Mouse (Mus musculus) midbrain, embryonic 11.5 days (tissue): ENCODE results near the gene Sbk1. TPM values are rescaled to one million over a fixed set of nuclear protein-coding genes. Genes with fewer than 3 reads are reported as not detected.

Source experiments
- ATAC-seq: fragments of 200-750 bp; cut with Nextera tagmentation; 2 replicates; pipeline ENCODE4 v1.8.0; 2017; ENCODE audit warnings: moderate TSS enrichment, moderate library complexity; ENCODE audit not compliant: low FRiP score
- DNase-seq: peaks from one replicate; pipeline ENCODE4 v3.0.0; 2015; ENCODE audit warnings: low spot score; ENCODE audit errors: missing footprints
- H3K27ac ChIP-seq: fragments of 300-500 bp; sonication (generic); 2 replicates; pipeline ENCODE4 v1.5.1; 2014; ENCODE audit warnings: low read depth, low read length
- H3K27me3 ChIP-seq: fragments of 300-500 bp; sonication (generic); 2 replicates; pipeline ENCODE4 v1.6.1; 2014; ENCODE audit warnings: mild to moderate bottlenecking, low read length, moderate library complexity, mixed read lengths; ENCODE audit not compliant: control insufficient read depth, insufficient read depth
- H3K36me3 ChIP-seq: fragments of 300-500 bp; sonication (generic); 2 replicates; pipeline ENCODE4 v1.6.1; 2014; ENCODE audit warnings: mild to moderate bottlenecking, low read length, moderate library complexity, mixed read lengths; ENCODE audit not compliant: control insufficient read depth, insufficient read depth
- H3K4me1 ChIP-seq: fragments of 300-500 bp; sonication (generic); 2 replicates; pipeline ENCODE4 v1.6.1; 2014; ENCODE audit warnings: low read length; ENCODE audit not compliant: control insufficient read depth, insufficient read depth
- H3K4me2 ChIP-seq: fragments of 300-500 bp; sonication (generic); 2 replicates; pipeline ENCODE4 v1.6.1; 2014; ENCODE audit warnings: mild to moderate bottlenecking, moderate library complexity
- H3K4me3 ChIP-seq: fragments of 300-500 bp; sonication (generic); 2 replicates; pipeline ENCODE4 v1.5.1; 2014; ENCODE audit warnings: low read depth, low read length
- H3K9ac ChIP-seq: fragments of 300-500 bp; sonication (generic); 2 replicates; pipeline ENCODE4 v1.6.1; 2014; ENCODE audit warnings: low read length
- H3K9me3 ChIP-seq: fragments of 300-500 bp; sonication (generic); 2 replicates; pipeline ENCODE4 v1.6.1; 2016; ENCODE audit warnings: low read length; ENCODE audit not compliant: control insufficient read depth
- WGBS: fragments of 180-500 bp; shearing (Covaris S2); extraction: QIAGEN DNeasy Blood & Tissue Kit; methylation state at CpG from one replicate; pipeline ENCODE4 v1.1.7; 2014; 5-methylcytosine and 5-hydroxymethylcytosine counted together
- polyA plus RNA-seq: library from polyadenylated mRNA; unstranded; fragments of >200 nt; fragmentation: Nextera tagmentation; extraction: Ambion mirVana; gene quantifications from 2 replicates; pipeline ENCODE4 v1.2.1, GENCODE M21; 2014

Gene Sbk1
- polyA plus RNA-seq = 133 and 162 TPM in 2 replicates

GRCm38 (mm10) chr7:126271712-126272683 lies at the start of gene Sbk1:
Gene Sbk1 (plus strand): TSS chr7:126272619.
- Histone ChIP-seq H3K9ac (peak within 1 kb of the TSS; percentile 96), H3K4me1 (peaks cover 34% of the 10 kb centered on the region), H3K4me2 (peak within 1 kb of the TSS; percentile 86), H3K27me3 (no peaks in the 10 kb centered on the region), H3K4me3 (peak within 1 kb of the TSS; percentile 79), H3K9me3 (no peaks in the 10 kb centered on the region), H3K27ac (peak within 1 kb of the TSS; percentile 94), H3K36me3 (peaks cover 4% of the 10 kb centered on the region; the same call in 1 of the 2 replicates)
- ATAC-seq (peak; percentile 92), DNase-seq (peak; percentile 99)
- WGBS = under 1% methylated on average over 76 of the region's 85 CpGs

- Histone ChIP-seq H3K27me3 (no peaks in the 10 kb centered on the region), H3K9ac (no peak overlapping the region), H3K9me3 (no peaks in the 10 kb centered on the region), H3K4me3 (no peak overlapping the region), H3K27ac (no peak overlapping the region), H3K4me1 (no peaks in the 10 kb centered on the region), H3K36me3 (no peaks in the 10 kb centered on the region), H3K4me2 (no peak overlapping the region)
- 71% methylated on average over 3 of the region's 3 CpGs for WGBS
- ATAC-seq = no peak
- no peak for DNase-seq
Measured at GRCm38 (mm10) chr7:126222753-126223152, 49.7 kb upstream of the Sbk1 start.

- no peak overlapping the region for H3K9ac ChIP-seq
- H3K36me3 ChIP-seq = no peaks in the 10 kb centered on the region
- H3K4me3 ChIP-seq = no peak overlapping the region
- DNase-seq = no peak
- no peak overlapping the region for H3K27ac ChIP-seq
- no peaks in the 10 kb centered on the region for H3K27me3 ChIP-seq
- H3K4me2 ChIP-seq = no peak overlapping the region
- no peak for ATAC-seq
- 30% methylated on average over 5 of the region's 5 CpGs for WGBS
- H3K9me3 ChIP-seq = no peaks in the 10 kb centered on the region
- H3K4me1 ChIP-seq = no peaks in the 10 kb centered on the region
Measured at GRCm38 (mm10) chr7:126226136-126226535, 46.3 kb upstream of the Sbk1 start.

- DNase-seq (no peak), ATAC-seq (no peak)
- Histone ChIP-seq H3K9ac (no peak overlapping the region), H3K27me3 (no peaks in the 10 kb centered on the region), H3K4me1 (no peaks in the 10 kb centered on the region), H3K27ac (no peak overlapping the region), H3K36me3 (no peaks in the 10 kb centered on the region), H3K9me3 (no peaks in the 10 kb centered on the region), H3K4me3 (no peak overlapping the region), H3K4me2 (no peak overlapping the region)
- 81% methylated on average over 8 of the region's 8 CpGs for WGBS
Measured at GRCm38 (mm10) chr7:126230357-126231148, 41.9 kb upstream of the Sbk1 start.

GRCm38 (mm10) chr7:126232345-126233071 lies 39.9 kb upstream of the Sbk1 start:
- peaks cover 3% of the 10 kb centered on the region; the same call in 1 of the 2 replicates for H3K4me1 ChIP-seq
- WGBS = 85% methylated on average over 7 of the region's 8 CpGs
- DNase-seq = no peak
- ATAC-seq = no peak
- H3K4me3 ChIP-seq = no peak overlapping the region
- H3K9me3 ChIP-seq = no peaks in the 10 kb centered on the region
- H3K27me3 ChIP-seq = no peaks in the 10 kb centered on the region
- H3K36me3 ChIP-seq = no peaks in the 10 kb centered on the region
- H3K9ac ChIP-seq = no peak overlapping the region
- H3K27ac ChIP-seq = no peak overlapping the region
- no peak overlapping the region for H3K4me2 ChIP-seq

- WGBS = 87% methylated on average over 3 of the region's 3 CpGs
- H3K9me3 ChIP-seq = no peaks in the 10 kb centered on the region
- no peak overlapping the region for H3K27ac ChIP-seq
- no peaks in the 10 kb centered on the region for H3K27me3 ChIP-seq
- ATAC-seq = no peak
- H3K9ac ChIP-seq = no peak overlapping the region
- peaks cover 3% of the 10 kb centered on the region; the same call in 1 of the 2 replicates for H3K4me1 ChIP-seq
- no peak for DNase-seq
- H3K4me2 ChIP-seq = no peak overlapping the region
- H3K4me3 ChIP-seq = no peak overlapping the region
- no peaks in the 10 kb centered on the region for H3K36me3 ChIP-seq
Measured at GRCm38 (mm10) chr7:126234611-126235010, 37.8 kb upstream of the Sbk1 start.

GRCm38 (mm10) chr7:126236083-126236793 lies 36.2 kb upstream of the Sbk1 start:
- no peak overlapping the region for H3K9ac ChIP-seq
- H3K36me3 ChIP-seq = no peaks in the 10 kb centered on the region
- no peaks in the 10 kb centered on the region for H3K9me3 ChIP-seq
- H3K4me3 ChIP-seq = no peak overlapping the region
- H3K27me3 ChIP-seq = no peaks in the 10 kb centered on the region
- WGBS = 71% methylated on average over 11 of the region's 11 CpGs
- peaks cover 3% of the 10 kb centered on the region; the same call in 1 of the 2 replicates for H3K4me1 ChIP-seq
- no peak for DNase-seq
- no peak overlapping the region for H3K4me2 ChIP-seq
- H3K27ac ChIP-seq = no peak overlapping the region
- ATAC-seq = no peak

GRCm38 (mm10) chr7:126236794-126237192 lies 35.6 kb upstream of the Sbk1 start:
- Histone ChIP-seq H3K9ac (no peak overlapping the region), H3K27ac (no peak overlapping the region), H3K27me3 (no peaks in the 10 kb centered on the region), H3K36me3 (no peaks in the 10 kb centered on the region), H3K4me3 (no peak overlapping the region), H3K4me1 (peaks cover 3% of the 10 kb centered on the region; the same call in 1 of the 2 replicates), H3K9me3 (no peaks in the 10 kb centered on the region), H3K4me2 (no peak overlapping the region)
- no peak for DNase-seq
- no peak for ATAC-seq
- 81% methylated on average over 5 of the region's 5 CpGs for WGBS
